Mouse (Mus musculus): ENCODE results near the gene Pde6d.

DNA sequence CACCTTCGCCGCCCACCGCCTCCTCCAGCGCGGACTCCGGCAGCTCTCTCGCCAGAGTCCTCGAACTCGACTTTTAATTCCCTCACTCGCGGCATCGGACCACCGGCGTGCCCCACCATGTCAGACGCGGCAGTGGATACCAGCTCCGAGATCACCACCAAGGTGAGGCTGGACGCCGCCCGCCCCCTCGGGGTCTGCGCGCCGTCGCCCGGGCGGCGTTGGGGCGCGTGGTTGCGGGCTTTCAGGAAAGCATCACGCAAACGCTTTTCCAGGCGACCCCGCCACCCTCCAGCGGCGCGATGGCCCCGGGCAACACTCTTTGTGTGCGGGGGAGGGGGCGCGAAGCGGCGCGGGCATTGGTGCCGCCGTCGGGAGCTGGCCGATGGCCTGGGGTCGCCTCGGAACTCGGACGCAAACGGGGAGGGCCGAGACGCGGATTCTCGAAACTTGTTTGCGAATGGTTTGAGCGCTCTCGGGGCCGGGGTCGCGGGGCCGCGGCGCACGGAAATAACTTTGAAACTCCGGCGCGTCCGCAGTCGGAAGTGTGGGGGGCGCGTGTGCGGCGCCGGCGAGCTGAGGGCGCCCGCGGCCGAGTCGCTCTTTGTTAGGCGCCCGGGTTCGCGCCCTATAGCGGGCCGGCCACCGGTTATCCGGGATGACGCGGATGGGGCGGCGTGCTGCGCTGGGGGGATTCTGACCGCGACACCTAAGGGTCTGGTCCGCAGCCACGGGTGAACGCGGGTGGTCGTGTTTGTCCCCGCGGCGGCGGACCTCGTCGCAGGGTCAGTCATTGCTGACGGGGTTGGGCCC, 55.4 kb downstream of the Pde6d start:
- TF ChIP-seq GATA1 (IDR thresholded peaks at IDR 0.05; ENCODE audit: low read length) (no peak), TAL1 (IDR thresholded peaks at IDR 0.05; ENCODE audit: low read length) (no peak)

Data from erythroblast, embryonic 14.5 days (primary cell).